Mouse (Mus musculus): ENCODE results near the gene Crybb1. TPM values are rescaled to one million over a fixed set of nuclear protein-coding genes. Genes with fewer than 3 reads are reported as not detected.

Gene Crybb1
- not detected for total RNA-seq (2023)

DNA sequence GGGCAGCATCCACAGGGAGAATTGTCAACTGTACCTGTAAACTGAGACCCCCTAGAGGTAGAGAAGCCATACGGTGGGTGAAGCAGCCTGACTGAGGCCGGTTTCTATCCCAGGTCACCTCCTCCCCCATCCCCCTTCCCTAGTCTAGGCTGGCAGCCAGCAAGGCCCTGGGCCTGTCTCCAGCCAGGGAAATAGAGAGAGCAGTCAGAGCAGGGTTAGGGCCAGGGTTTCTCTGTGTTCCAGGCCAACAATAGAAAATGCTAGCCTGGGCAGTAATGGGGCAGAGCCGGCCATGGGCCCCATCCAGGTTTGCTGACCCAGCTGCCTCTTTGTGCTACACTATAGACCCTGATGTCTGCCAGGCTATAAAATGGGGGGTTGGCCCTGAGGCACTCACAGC is at the start of gene Crybb1:
TSS of gene Crybb1 (plus strand) at position 390 of the 400 bp plus-strand sequence.

DNA sequence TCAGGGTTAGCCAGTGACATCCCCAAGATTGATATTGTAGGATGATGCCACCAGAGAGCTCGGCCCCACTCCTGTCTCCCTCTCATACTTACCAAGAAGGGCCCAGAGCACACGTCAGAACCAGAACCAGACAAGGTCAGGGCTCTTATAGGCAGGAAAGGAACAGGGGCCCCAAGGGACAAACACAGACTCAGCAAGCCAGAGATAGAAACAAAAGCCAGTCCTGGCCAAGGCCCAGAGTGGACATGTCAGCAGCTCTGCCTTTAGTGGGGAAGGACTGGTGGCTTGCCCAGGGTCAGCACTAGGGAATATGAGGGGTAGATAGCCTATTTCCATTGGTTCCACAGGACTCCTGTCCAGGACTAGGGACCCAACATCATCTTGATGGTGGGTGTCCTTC is 3.2 kb upstream of the Crybb1 start, which contains the start of gene Cryba4:
TSS of gene Cryba4 (minus strand) at position 119 of the 400 bp plus-strand sequence.

DNA sequence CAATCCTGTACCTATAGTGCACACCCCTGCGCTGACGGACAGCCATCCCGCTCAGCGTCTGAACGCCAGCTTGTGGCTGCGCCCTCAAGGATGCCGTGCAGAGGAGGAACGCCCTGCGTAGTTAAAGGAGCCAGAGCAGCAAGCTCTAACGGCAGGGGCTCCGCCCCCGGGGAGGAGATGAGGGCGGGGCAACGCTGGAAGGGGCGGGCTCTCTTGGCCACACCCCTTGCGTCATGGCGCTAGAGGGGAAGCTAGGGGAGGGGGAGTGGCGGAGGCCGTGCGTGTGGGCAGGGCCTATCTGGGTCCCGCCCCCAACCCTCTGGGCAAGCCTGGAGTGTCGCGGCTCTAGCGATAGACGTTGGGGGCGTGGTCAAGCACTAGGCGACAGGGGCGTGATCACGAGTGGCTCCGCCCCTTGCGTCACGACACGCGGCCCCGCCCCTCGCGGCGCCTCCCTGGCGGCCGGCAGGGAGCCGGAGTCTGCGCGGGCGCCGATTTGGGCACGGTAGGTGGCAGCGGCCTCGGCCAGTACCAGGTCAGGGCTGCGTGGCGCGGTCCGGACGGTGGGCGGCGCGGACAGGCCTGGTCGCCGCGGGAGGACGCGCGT is 20.8 kb downstream of the Crybb1 start, which contains the start of gene Tpst2:
TSS of gene Tpst2 (plus strand) at position 425 of the 607 bp plus-strand sequence.

Other genes with a start within 250 kb of the Crybb1 start
- not detected for gene Cryba4, start 3.3 kb upstream of the Crybb1 start, total RNA-seq (2023)
- 117 TPM for gene Tpst2, start 20.9 kb downstream of the Crybb1 start, total RNA-seq (2023)
- 67.1 TPM for gene Tfip11, start 70.5 kb downstream of the Crybb1 start, total RNA-seq (2023)
- 31.4 TPM for gene Srrd, start 87.2 kb downstream of the Crybb1 start, total RNA-seq (2023)
- 20.0 TPM for gene Hps4, start 87.3 kb downstream of the Crybb1 start, total RNA-seq (2023)
- not detected for gene Gm6583, start 100.2 kb downstream of the Crybb1 start, total RNA-seq (2023)
- gene Asphd2, start 139.1 kb downstream of the Crybb1 start, total RNA-seq (2023) = not detected
- not detected for gene Gm6588, start 193.6 kb downstream of the Crybb1 start, total RNA-seq (2023)